Mouse (Mus musculus): Measurements from ENCODE around the gene Cdon.
"Not testable (repeated sequence)": the region's sequence is repeated elsewhere in the genome, so short reads cannot be mapped to it uniquely, and the experiment has no call there.

The Cdon gene

DNA sequence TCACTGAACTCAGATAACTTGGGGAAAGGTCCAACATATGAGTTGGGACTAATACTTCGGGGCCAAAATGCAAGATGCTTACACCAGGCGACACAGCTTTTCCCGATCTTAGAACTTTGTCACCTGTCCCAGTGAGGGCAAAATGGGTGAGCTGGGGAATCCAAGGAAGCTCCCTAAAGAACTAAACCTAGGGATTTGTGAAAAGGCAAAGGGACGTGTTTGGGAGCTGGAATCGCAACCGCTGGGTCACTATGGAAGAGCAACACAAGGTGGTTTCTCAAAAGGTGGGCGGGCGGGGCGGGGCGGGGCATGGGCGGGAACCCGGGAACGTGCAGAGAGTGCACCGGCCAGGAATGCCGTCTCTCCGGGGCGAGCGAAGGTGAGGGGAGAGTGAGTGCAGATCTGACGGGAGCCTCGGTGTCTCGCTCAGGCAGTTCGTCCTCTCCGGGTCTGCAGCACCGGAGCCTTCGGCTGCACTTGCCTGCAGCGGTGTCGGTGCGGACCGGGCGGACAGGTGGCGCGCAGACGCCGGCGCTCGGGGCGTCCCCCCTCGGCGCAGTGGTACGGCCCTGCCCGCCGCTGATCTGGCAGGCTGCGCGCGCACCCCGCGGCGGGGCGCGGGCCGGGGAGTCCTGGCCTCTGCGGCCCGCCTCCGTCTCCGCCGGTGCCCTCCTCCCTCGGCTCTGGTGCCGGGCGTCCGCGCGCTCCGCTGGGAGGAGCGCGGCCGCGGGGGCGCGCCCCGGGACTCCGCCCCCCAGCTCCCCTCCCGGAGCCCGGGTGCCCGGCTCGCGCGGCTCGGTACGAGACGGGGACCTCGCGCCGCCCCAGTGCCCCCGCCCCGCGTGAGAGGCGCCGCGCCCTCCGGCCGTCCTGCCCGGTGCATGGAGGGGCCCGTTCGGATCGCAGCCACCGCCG is at the start of gene Cdon:
Gene Cdon (plus strand): TSS at position 324 of the 915 bp plus-strand sequence.
- peak; percentile 87 for ATAC-seq (ENCODE audit: insufficient number of reproducible peaks, low FRiP score, low TSS enrichment)

DNA sequence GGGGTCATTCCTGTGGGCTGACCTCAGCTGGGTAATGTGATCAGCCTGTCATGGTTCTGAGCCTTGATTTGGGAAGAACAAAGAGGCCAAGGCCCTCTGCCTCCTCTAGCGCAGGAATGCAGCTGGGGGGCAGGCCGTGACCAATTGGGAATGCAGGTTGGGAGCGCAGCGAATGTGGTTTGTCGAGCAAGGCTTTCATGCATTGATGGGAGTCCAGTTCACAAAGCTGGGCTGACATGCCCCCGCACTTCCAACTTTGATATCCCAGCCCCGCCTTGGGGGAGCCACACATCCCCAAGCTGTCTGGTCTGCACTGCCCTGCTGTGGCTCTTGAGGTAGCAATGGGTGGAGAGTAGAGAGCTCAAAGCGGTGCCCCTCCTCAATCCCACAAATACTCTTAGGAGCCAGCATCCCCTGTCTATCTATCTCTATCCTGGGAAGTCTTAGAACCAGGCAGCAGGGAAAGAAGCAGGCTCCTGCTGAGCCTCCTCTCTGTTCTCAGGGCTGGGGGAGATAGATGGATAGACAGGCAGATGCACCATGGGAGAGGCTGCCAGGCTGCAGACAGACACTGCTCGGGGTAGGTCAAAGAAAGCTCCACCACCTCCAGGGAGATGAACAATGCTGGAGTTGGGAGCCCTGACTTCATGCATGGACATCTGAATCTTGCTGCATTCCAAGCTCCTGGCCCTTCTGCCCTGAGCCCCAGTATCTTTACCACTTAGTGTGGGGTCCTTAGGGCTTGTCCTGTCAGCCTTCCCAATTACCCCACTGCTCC is 48.4 kb upstream of the Cdon start:
- no peak for ATAC-seq (ENCODE audit: insufficient number of reproducible peaks, low FRiP score, low TSS enrichment)

DNA sequence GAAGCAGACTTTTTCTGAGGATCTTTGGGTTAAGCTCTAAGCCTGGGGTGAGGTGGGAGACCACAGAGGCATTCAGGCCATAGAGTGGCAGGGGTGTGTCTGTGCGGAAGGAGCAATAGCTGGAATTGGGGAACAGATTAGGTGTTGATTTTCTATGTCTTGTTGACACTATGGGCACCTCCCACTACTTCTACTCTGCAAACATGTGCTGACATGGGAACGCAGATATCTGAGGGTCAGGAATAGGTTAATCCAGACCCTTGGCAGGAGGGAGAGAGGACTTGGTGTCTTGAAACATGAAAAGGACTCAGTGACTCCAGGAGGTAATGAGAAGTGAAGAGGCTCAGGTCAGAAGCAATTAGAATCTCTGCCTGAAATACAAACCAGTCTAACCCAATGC is 43.0 kb upstream of the Cdon start:
- no peak for ATAC-seq (ENCODE audit: insufficient number of reproducible peaks, low FRiP score, low TSS enrichment)

DNA sequence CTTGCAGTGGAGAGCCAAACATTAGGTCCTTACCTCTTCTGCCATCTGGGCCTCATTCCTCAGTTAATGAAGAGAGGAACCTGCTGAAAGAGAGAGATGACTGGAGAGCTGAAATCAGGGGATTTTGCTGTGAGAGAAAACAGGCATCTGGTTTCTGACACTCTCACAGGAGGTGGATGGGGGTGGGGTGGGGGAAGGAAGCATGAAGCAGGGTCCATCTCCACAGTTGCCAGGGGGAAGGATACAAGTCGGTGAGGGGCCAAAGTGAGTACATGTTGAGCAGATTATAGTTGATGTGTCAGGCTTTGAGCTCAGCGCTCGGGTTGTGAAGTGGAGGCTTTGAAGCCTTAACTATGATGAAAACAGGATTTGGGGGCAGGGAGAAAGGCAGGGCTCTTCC is 41.9 kb upstream of the Cdon start:
- ATAC-seq (ENCODE audit: insufficient number of reproducible peaks, low FRiP score, low TSS enrichment), result no peak

DNA sequence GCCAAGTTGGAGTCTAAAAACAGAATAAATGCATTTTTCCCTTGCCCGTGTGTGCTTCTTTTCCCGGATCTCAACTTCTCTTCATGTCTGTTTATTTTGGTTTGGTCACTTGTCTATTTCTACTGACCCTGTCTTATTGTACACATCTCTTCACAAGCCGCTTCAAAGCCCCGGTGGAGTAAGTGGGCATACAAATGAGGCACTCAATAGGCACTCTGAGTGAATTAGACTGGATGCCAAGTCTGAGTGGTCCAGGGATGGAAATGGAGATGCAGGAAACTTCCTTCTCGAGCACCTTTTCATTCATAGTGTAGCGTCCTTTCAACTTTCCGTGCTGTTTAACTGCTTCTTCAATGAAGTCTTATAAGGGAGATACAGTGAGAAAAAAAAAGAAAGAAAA is 21.0 kb upstream of the Cdon start:
- no peak for ATAC-seq (ENCODE audit: insufficient number of reproducible peaks, low FRiP score, low TSS enrichment)

DNA sequence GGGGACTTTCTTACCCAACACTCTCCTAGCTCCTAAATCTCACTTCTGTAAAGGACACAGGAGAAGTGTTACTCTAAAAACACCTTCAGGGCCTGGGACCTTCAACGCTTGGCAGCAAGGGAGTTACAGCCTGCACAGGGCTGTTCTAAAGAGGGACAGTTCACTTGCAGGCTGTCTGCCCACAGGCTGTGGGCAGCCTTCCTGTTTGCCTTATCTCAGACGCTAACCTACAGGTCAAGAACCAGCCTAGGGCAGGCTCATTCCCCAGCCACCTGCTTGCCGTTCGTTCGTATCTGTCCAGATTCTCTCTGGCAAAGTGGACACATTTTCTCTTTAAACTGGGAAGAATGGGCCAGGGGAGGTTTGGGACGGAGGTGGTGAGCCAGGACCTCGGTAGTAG is 20.5 kb upstream of the Cdon start:
- ATAC-seq (ENCODE audit: insufficient number of reproducible peaks, low FRiP score, low TSS enrichment), result no peak

DNA sequence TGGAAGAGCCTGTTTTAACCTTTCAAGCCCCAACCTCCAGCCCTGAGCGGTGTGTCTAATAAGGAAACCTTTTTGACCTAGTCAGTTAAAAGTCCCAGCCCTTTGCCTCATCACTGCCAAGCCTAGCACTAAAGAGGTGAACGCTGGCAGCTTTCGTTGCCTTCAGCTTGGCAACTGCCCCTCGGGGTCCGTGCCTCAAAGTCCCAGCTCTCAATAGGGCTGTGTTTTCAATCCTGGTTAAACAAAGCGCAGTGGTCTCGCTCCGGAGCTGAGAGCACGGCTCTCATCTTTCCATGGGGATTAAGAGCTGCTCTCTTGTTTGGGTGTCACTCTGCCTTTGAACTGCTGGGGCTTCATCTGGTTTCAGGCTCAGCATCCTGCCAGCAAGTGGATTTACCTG is 20.1 kb upstream of the Cdon start:
- no peak for ATAC-seq (ENCODE audit: insufficient number of reproducible peaks, low FRiP score, low TSS enrichment)

DNA sequence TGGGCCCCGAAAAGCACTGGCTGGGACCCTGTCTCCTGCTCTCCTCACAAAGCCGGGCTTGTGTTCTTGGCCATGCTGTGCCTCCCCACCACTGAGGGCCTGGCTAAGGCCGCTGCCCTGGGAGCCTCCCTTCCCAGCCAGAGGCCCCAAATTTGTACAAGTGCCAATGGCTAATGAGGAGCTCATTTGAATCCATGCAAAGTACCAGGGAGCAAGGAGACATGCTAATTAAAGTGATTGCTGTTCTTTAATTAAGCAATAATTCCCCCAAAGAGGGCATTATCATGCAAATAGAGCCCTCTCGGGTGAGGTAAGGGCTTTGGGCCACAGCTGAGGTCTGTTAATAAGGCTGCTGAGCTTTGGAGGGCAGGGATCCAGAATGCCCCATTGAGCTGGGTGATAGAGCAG is 18.3 kb upstream of the Cdon start:
- no peak for ATAC-seq (ENCODE audit: insufficient number of reproducible peaks, low FRiP score, low TSS enrichment)

DNA sequence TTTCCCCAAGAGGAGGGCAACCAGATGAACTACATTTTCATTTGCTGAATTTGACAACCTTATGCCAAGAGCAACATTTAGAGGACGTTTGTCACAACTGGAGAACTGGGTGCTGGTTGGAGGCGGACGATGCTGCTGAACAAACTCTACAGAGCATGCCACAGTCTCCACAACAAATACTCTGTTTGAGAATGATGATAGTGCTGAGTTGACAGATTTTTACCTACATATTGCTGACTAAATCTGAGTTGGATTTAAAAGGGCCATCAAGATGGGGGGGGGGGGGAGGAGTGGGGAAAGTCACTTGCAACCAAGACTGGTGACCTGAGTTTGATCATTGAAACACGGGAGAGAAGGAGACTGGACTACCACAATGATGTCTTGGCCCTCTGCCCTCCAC is 17.4 kb upstream of the Cdon start:
- no peak for ATAC-seq (ENCODE audit: insufficient number of reproducible peaks, low FRiP score, low TSS enrichment)

DNA sequence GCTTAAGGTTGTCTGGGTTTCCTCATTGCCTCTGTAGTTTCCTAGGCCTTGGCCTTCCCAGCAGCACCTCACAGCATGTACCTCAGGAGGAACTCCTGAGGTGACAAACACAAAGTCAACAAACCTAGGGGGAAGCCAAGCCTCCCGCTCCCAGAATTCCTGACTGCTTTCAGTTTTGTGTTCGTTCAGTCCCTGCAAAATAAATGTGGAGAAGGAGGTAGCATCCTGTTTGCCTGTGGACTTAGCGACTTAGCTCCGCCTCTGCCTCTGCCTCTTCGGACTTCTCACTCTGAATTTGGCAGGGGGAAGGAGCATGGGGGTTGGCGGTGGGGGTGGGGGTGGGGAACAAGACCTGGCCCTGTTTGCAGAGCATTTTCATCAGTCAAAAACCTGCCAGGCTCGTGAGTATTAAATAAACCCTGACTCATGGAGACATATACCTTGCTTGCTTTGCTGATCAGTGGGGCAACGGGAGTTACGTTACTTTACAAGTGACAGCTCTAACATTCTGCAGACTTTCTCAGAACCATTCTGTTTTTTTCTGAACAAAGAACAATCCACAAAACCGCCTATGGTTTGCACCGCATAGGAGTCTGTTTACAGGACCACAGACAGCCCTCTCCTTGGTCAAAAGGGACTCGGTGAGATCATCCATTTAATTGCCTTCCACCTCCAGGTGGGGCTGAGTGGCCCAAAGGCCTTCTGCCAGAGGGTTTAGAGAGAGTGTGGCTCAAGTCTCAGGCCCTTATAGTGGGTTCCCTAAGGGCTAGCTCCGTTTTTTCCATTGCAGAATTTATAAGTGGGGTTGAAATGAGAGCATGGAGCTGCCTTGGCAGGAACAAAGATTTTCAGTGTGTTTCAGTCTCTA is 15.7 kb upstream of the Cdon start:
- no peak for ATAC-seq (ENCODE audit: insufficient number of reproducible peaks, low FRiP score, low TSS enrichment)

DNA sequence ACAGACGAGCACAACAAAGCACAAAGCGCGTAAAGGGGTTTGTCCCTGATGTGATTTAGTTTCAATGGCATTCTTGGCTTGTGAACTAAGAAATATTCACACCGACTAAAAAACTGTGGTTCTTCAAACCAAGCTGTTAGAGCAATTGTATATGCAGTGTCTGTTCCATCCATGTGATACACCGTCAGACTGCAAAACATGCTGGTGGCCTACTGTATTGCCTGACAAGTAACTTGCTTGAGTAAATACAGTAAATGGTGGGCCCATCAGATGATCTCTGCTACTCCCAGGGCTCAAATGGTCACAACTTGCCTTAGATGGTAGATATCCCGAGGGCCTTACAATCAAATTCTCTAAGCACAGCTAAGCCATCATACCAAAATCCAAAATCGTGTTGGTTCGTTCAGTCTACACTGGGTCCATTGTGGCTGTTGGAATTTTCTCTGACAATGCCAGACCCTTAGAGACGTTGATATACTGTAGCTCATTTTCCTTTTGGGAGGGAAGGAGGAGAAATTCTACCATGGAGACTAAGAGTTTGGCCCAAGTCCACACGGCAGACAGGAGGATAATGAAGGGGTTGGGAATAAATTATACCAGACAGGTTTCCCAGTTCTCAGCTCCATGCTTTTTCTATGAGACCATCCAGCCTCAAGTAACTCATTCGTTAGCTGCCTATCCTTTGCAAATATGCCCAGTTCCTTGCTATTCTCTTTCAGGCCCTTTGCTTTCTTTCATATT is 9.5 kb upstream of the Cdon start:
- no peak for ATAC-seq (ENCODE audit: insufficient number of reproducible peaks, low FRiP score, low TSS enrichment)

DNA sequence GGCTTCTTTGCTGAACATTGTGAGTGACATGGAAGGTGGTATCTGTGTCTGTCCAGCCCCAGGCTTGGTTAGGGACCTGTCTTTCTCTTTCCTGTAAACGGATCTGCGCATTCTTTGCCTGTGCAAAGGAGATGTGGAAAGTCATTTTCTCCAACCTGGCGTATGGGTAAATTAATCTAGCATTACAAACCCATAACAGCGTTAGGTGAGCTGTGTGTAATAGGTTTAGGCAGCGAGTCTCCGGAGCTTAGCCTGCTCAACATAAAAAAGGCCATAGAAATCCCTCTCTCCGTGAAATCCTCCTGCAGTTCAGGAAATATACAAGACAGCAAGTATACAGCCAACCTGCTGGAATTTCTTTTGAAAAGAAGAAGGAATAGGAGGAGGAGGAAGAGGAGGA is 9.0 kb upstream of the Cdon start:
- no peak for ATAC-seq (ENCODE audit: insufficient number of reproducible peaks, low FRiP score, low TSS enrichment)

DNA sequence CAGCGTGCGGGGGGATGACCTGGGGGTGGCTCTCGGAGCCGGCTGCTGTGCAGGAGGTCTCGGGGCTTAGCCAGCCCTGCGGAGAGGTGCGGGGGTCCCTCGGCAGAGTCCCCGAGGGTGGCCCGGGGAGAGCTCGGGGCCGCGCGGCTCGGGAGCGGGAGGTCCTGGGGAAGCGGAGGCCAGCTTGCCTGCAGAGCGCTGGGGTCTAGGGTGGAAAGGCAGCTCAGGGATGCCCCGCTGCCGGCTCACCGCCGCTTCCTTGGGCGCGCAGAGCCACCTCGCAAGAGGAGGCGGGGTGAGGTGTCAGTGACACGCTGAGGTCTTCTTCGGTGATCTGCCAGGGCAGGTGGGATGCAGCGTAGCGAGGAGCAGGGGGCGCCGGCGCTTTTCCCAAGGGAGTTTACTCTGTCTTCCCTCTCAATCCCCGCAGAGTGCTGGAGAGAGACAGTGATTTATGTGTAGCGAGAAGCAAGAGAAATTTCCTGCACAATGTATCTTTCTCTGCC is 855 bp downstream of the Cdon start:
- ATAC-seq (ENCODE audit: insufficient number of reproducible peaks, low FRiP score, low TSS enrichment), result peak; percentile 32; the same call in 1 of the 2 replicates

DNA sequence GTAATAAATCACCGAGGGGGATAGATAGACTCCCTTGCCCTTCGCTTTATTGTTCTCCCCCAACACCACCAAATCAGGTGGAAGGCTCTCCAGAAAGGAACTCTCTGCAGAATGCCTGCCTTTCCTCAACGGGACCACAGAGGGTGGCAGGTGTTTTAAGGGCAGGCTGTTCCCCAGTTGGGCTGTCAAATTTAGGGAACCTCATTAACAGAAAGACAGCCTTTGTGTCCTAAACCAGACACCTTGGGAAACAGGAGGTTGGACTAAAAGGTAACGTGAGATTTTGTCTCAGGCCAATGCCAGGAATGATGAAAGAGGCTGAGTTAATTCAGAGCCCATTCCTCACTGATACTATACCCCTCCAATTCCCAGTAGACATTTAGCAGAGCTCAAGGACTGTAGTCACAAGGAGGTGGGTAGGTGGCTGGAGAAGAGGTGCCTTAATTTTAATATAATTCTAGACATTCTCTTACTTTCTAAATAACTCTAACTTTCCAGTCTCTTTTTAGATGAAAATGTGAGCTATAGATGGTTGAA is 1.5 kb downstream of the Cdon start:
- no peak for ATAC-seq (ENCODE audit: insufficient number of reproducible peaks, low FRiP score, low TSS enrichment)

DNA sequence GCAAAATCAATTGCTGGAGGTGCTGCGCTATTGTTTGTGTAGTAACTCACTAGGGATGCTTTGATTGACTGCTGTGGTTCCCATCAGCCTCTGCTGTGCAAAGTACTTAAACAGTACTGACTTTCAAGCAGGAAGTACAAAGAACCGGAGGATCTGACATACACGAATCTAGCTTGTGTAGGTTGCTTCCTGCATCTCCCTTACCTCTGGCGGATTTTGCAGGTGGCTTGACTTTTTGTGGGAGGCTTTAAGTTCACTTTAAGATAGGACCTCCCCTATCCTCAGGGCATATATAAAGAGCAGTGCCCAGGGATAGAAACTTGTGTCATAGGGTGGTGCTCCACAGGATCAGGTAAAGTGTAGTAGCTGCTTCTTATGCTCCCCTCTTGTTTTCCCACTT is 2.3 kb downstream of the Cdon start:
- ATAC-seq (ENCODE audit: insufficient number of reproducible peaks, low FRiP score, low TSS enrichment), result no peak

DNA sequence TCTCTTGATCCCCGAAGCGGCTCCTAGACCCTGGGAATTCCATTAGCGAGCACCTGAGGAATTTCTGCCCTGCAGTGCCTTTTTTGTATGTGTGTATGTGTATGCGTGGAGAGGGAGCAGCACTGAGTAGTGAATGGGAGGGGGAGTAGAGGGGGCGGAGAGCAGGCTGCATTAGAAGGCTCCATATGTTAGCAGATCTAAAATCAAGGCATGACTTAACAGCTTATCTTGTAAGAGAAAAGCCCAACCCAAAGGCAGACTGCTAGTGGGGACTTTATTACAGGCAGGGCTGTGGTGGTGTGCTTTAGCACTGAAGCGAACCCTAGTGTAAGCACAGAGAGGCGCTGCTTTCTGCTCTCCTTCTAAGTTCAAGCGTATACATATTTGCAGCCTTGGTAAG is 3.7 kb downstream of the Cdon start:
- no peak for ATAC-seq (ENCODE audit: insufficient number of reproducible peaks, low FRiP score, low TSS enrichment)

DNA sequence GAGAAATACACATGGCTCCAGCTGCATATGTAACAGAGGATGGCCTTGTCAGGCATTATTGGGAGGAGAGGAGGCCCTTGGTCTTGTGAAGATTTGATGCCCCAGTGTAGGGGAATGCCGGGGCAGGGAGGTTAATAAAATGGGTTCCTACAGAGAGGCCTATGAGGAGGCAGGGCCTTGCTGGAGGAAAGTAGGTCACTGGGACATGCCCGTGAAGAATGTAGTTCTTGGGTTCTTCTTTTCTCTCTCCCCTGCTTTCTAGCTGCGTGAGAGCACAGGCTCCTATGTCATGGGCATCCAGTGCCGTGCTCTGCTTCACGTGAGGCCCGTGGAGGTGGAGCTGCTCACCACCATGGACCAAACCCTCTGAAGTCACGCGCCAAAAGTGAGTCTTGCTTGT is 9.5 kb downstream of the Cdon start:
- no peak for ATAC-seq (ENCODE audit: insufficient number of reproducible peaks, low FRiP score, low TSS enrichment)

DNA sequence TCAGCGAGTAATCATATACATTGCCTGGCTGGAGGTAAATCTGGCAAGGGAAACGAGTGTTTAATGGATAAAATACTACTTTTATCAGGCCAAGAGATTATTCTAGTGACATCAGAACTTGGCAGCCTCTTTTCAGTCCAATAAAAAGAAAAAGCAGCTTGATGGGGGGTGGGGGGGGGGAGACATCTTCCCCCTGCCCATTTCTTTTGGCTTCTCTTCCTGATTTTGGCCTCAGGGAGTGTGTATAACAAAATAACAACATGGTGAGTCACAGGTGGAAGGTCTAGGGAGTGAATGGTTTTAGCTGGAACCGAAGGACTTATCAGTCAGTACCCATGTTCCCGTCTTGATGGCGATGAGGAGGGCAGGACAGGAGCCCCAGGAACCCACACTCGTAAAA is 10.5 kb downstream of the Cdon start:
- ATAC-seq (ENCODE audit: insufficient number of reproducible peaks, low FRiP score, low TSS enrichment), result no peak

DNA sequence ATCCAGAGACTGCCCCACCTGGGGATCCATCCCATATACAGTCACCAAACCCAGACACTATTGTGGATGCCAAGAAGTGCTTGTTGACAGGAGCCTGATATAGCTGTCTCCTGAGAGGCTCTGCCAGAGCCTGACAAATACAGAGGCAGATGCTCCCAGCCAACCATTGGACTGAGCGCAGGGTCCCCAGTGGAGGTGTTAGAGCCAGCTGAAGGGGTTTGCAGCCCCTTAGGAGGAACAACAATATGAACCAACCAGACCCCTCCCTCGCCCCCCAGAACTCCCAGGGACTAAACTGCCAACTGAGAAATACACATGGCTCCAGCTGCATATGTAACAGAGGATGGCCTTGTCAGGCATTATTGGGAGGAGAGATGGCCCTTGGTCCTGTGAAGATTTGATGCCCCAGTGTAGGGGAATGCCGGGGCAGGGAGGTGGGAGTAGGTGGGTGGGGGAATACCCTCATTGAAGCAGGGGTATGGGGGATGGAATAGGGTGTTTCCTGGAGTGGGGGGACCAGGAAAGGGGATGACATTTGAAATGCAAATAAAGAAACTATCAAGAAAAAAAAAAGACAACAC is 11.9 kb downstream of the Cdon start:
- not testable (repeated sequence) for ATAC-seq (ENCODE audit: insufficient number of reproducible peaks, low FRiP score, low TSS enrichment)

Data from cerebellum, adult (tissue).